Mouse (Mus musculus) embryonic fibroblast, embryonic 13.5 days (primary cell): ENCODE data around the gene Atrx.

Experiments used
- CTCF ChIP-seq: IDR thresholded peaks from 2 replicates; pipeline ENCODE4 v1.5.1; 2011; ENCODE audit warnings: mild to moderate bottlenecking, control low read depth, low read length, moderate library complexity, borderline replicate concordance; ENCODE audit not compliant: insufficient read depth
- POLR2A ChIP-seq: IDR thresholded peaks from 2 replicates; pipeline ENCODE4 v1.6.1; 2011; ENCODE audit warnings: low read depth, mild to moderate bottlenecking, control low read depth, low read length, moderate library complexity

DNA sequence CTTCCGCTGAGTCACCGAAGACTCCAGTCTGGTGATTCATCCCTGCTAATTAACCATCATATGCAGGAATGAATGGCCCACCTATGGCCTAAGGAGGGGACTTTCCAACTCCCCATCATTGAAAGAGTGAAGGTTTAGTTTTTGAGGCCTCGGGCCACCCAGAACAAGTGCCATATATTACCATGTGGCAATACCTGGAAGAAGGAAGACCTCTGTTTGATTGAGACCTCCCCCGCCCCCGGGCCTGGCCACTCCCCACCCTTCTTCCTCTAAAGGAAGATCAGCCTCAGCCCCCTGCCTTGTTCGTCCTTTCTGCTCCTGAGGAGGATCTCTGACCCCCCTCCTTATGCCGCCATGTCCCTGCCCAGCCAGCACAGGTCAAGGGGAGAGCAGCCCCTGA lies 10.0 kb upstream of the Atrx start:
- no peak for TF ChIP-seq CTCF
- TF ChIP-seq POLR2A: no peak
